Comparison of ENCODE assay signal across 17 mouse cellular contexts in genomic region chr6:30716796-30717195, GRCm38 (mm10). TPM values are rescaled to one million over a fixed set of nuclear protein-coding genes. Genes with fewer than 3 reads are reported as not detected.
DNase-seq lines count a peak whose midpoint lies in the region; ATAC-seq lines count a peak whose summit lies in the region.
"Had no signal": no experiment of that assay in that cellular context is flagged by ENCODE, and none has a peak within 500 bp of the region (broad histone marks: within the 10 kb centered on the region; RNA-seq: fewer than 3 reads in every experiment).

No protein-coding gene starts in this region.

- ATAC-seq in heart, embryonic 15.5 days (replicated peaks; ENCODE audit: insufficient number of reproducible peaks, insufficient read depth, low FRiP score, low read depth), result no peak
- no peak for ATAC-seq in heart, embryonic 12.5 days (ENCODE audit: insufficient number of reproducible peaks, low FRiP score)
- ATAC-seq in cerebellum, adult (ENCODE audit: insufficient number of reproducible peaks, low FRiP score, low TSS enrichment), result no peak
- ATAC-seq: inflammation-experienced regulatory T-cells, adult 6 months; liver, postnatal 0 days had no signal

- DNase-seq in right cerebral cortex, adult 18-20 months, result peak; percentile 32
- no peak for DNase-seq in right cerebral cortex, postnatal 25 days
- peak; percentile 23 for DNase-seq in limb, embryonic 10.5 days (ENCODE audit: low spot score)
- DNase-seq in lung, postnatal 14 days, result peak; percentile 43
- no peak for DNase-seq in adrenal gland, postnatal 4 days (ENCODE audit: low spot score in 2 of 2)
- DNase-seq: adrenal gland, postnatal 25 days; cerebellum, adult 9-11 months; gastrocnemius, postnatal 10 days; liver; liver, postnatal 0 days had no signal

- H3K36me3 ChIP-seq in heart, embryonic 15.5 days, result no peaks in the 10 kb centered on the region
- no peaks in the 10 kb centered on the region for H3K36me3 ChIP-seq in heart, embryonic 12.5 days
- no peaks in the 10 kb centered on the region for H3K36me3 ChIP-seq in limb, embryonic 10.5 days
- H3K36me3 ChIP-seq: embryonic facial prominence, embryonic 15.5 days; hindbrain, embryonic 10.5 days had no signal

- no peaks in the 10 kb centered on the region for H3K9me3 ChIP-seq in heart, embryonic 15.5 days (replicated peaks)
- H3K9me3 ChIP-seq in heart, embryonic 12.5 days (replicated peaks), result no peaks in the 10 kb centered on the region
- H3K9me3 ChIP-seq in limb, embryonic 10.5 days (replicated peaks), result no peaks in the 10 kb centered on the region
- H3K9me3 ChIP-seq: embryonic facial prominence, embryonic 15.5 days; hindbrain, embryonic 10.5 days had no signal

- 61% methylated on average over 7 of the region's 7 CpGs for WGBS in heart, embryonic 15.5 days
- 78% methylated on average over 7 of the region's 7 CpGs for WGBS in heart, embryonic 12.5 days
- WGBS in limb, embryonic 10.5 days, result 91% methylated on average over 7 of the region's 7 CpGs

- no peak overlapping the region for H3K4me3 ChIP-seq in heart, embryonic 15.5 days
- H3K4me3 ChIP-seq in heart, embryonic 12.5 days, result no peak overlapping the region
- H3K4me3 ChIP-seq in limb, embryonic 10.5 days, result no peak overlapping the region
- H3K4me3 ChIP-seq: embryonic facial prominence, embryonic 15.5 days; hindbrain, embryonic 10.5 days had no signal

- peak overlapping the region; percentile 11; the same call in 1 of the 2 replicates for H3K27ac ChIP-seq in heart, embryonic 15.5 days
- no peak overlapping the region for H3K27ac ChIP-seq in heart, embryonic 12.5 days (ENCODE audit: poor library complexity, severe bottlenecking)
- peak overlapping the region; percentile 80 for H3K27ac ChIP-seq in limb, embryonic 10.5 days
- H3K27ac ChIP-seq: embryonic facial prominence, embryonic 15.5 days had no signal

- peaks cover 5% of the 10 kb centered on the region for H3K4me1 ChIP-seq in heart, embryonic 15.5 days (replicated peaks)
- H3K4me1 ChIP-seq in heart, embryonic 12.5 days (replicated peaks), result 0 out of 2 replicates have a peak, but pooled peaks cover 13% of the 10 kb centered on the region
- peaks cover 64% of the 10 kb centered on the region for H3K4me1 ChIP-seq in limb, embryonic 10.5 days
- H3K4me1 ChIP-seq: embryonic facial prominence, embryonic 15.5 days had no signal

- no peaks in the 10 kb centered on the region for H3K27me3 ChIP-seq in heart, embryonic 15.5 days
- no peaks in the 10 kb centered on the region for H3K27me3 ChIP-seq in heart, embryonic 12.5 days (replicated peaks)
- H3K27me3 ChIP-seq in limb, embryonic 10.5 days (ENCODE audit: low read depth, poor library complexity, severe bottlenecking), result no peaks in the 10 kb centered on the region
- H3K27me3 ChIP-seq: embryonic facial prominence, embryonic 15.5 days had no signal

- no peak overlapping the region for H3K4me2 ChIP-seq in heart, embryonic 15.5 days
- H3K4me2 ChIP-seq in heart, embryonic 12.5 days, result no peak overlapping the region
- H3K4me2 ChIP-seq: embryonic facial prominence, embryonic 15.5 days; heart, embryonic 11.5 days had no signal

- H3K9ac ChIP-seq in heart, embryonic 15.5 days, result no peak overlapping the region
- no peak overlapping the region for H3K9ac ChIP-seq in heart, embryonic 12.5 days
- H3K9ac ChIP-seq: embryonic facial prominence, embryonic 15.5 days; liver, postnatal 0 days had no signal

RNA-seq across cellular contexts. Expression of gene Mest, which starts 6.6 kb away (rescaled TPM):
- polyA plus RNA-seq in heart, embryonic 15.5 days (2015; fragmentation: Nextera tagmentation; extraction: Ambion mirVana), result 1,527 and 1,993 TPM in 2 replicates
- 3,424 and 3,742 TPM in 2 replicates for polyA plus RNA-seq in heart, embryonic 12.5 days (2016; fragmentation: Nextera tagmentation; extraction: Ambion mirVana)
- 3,140 and 3,810 TPM in 2 replicates for polyA plus RNA-seq in limb, embryonic 10.5 days (2016; fragmentation: Nextera tagmentation; extraction: Ambion mirVana)
- total RNA-seq in adrenal gland, postnatal 4 days (2021), result 100 to 1,000 TPM; 359 to 373 TPM

RNA-seq across cellular contexts. Expression of gene Cep41, which starts 23.2 kb away (rescaled TPM):
- 9.3 and 10.0 TPM in 2 replicates for polyA plus RNA-seq in heart, embryonic 15.5 days (2015; fragmentation: Nextera tagmentation; extraction: Ambion mirVana)
- 11.9 TPM in 2 replicates for polyA plus RNA-seq in heart, embryonic 12.5 days (2016; fragmentation: Nextera tagmentation; extraction: Ambion mirVana)
- polyA plus RNA-seq in limb, embryonic 10.5 days (2016; fragmentation: Nextera tagmentation; extraction: Ambion mirVana), result 28.8 and 33.1 TPM in 2 replicates
- 10 to 100 TPM in 1 of 2 experiments, 1 to 10 TPM in 1; 9.3 to 10.2 TPM for total RNA-seq in adrenal gland, postnatal 4 days (2021)

Comparison
In these comparisons a context has a peak if more than half of its experiments do, and no peak if none do; other contexts are left out.
1. DNase-seq: peak in right cerebral cortex, adult 18-20 months (single experiment), limb, embryonic 10.5 days (single experiment) and lung, postnatal 14 days (single experiment); none in right cerebral cortex, postnatal 25 days (single experiment) and adrenal gland, postnatal 4 days (0 of 2).